Mouse (Mus musculus) ES-Bruce4 (cell line): ENCODE results near the gene Lypla2.

Source experiments
- CTCF ChIP-seq: IDR thresholded peaks from one replicate; pipeline ENCODE4 v1.8.1; 2011; ENCODE audit warnings: low read depth, low read length
- POLR2A ChIP-seq: IDR thresholded peaks from one replicate; pipeline ENCODE4 v1.8.1; 2011; ENCODE audit warnings: low read length; ENCODE audit not compliant: insufficient read depth

- TF ChIP-seq CTCF = no peak
- no peak for TF ChIP-seq POLR2A
These were observed 32.5 kb upstream of the Lypla2 start for GRCm38 (mm10) chr4:136004921-136005320.
